Mouse (Mus musculus) lung, postnatal 0 days (tissue): Measurements from ENCODE around the gene Rps17.

Experiments
- CTCF ChIP-seq: IDR thresholded peaks from 2 replicates; pipeline ENCODE4 v1.5.1; 2016; ENCODE audit warnings: antibody characterized with exemption, mild to moderate bottlenecking
- EP300 ChIP-seq: IDR thresholded peaks from 2 replicates; pipeline ENCODE4 v1.6.1; 2016; ENCODE audit warnings: antibody characterized with exemption, mild to moderate bottlenecking, control low read depth

DNA sequence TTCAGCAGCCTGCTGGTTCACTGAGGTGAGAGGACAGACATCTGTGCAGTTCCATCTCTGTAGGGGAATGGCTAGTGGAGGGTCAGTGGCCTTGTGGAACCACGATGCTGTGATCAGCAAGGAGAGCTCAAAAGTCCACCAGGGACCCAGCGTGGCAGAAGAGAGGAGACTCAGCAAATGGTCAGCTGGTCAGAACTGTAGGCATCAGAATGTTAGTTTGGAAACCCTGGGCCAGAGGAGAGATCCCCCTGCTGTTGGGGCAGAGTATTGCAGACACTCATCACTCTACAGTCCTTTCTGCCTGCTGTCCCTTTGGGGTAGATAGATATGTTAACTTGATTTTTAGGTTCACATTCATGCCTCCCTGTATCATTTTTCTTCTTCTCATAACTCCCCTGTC is 41.4 kb downstream of the Rps17 start:
- TF ChIP-seq CTCF = peak; percentile 64
- no peak for TF ChIP-seq EP300
